Mouse (Mus musculus) spleen, adult 12 weeks (tissue): ENCODE data around the gene Smim23.

ENCODE experiments used
- DNase-seq: peaks from one replicate; pipeline ENCODE4 v3.0.0; 2022; ENCODE audit warnings: low spot score

Smim23 gene

DNA sequence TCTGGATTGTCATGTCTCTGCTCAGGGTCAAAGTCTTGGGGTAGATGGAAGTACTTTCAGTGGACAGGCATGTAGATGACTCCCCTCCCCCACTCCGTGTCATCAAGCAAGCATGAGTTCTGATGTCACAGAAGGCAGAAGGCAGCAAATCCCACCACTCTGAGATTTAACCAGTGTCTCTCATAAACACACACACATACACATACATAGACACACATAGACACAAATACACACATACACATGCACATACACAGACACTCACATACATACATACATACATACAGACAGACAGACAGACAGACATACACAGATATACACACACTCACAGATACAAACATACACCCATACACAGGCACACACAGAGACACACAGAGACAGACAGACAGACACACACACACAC is at the start of gene Smim23:
Gene Smim23, minus strand, starts transcription at position 101 of the 400 bp plus-strand sequence.
- DNase-seq = no peak

- DNase-seq = no peak
Measured at GRCm38 (mm10) chr11:32868619-32869383, 44.4 kb upstream of the Smim23 start.

DNA sequence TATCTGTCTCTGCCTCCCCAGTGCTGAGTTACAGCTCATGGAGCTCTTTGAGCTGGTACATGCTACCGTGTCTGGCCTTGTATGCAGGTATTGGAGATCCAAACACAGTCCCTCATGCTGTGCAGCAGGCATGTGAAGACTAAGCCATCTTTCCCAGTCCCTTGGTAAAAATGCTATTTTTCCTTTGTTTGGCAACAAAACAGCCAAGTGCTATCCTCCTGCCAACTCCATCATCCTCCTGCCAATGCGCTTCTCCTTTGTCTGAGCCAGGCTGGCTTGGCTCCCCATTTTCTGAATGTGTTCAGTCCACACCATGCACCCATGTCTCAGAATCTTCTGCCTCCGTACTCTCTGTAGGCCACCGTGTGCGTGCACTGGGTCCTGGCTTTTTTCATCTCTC is 40.2 kb upstream of the Smim23 start:
- DNase-seq = no peak

- DNase-seq = no peak
Measured at GRCm38 (mm10) chr11:32857418-32857879, 33.0 kb upstream of the Smim23 start.

DNA sequence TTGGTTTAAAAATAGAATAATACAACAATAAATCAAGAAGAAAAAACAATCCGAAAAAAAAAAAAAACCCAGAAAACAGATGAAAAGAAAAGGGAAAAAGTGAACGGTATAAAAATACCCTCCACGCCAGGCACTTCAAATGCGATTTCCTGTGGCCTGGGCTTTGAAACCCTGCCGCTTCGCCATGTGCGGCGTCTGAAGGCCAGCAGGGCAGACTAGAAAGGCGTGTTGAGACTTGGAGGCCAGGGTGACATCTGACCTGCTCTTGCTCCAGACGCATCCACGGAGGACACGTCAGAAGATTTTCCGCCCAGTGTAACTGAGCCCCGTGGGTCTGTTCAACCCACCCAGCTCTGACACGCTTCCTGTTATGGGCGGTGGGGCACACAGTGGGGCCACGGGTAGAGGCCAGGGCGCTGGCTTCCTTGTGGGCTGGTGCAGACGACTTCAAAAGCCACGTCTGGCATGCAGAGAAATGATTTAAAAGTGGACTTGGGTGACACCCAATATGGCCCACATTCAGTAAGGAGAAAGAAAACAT is 22.3 kb upstream of the Smim23 start:
- no peak for DNase-seq

DNA sequence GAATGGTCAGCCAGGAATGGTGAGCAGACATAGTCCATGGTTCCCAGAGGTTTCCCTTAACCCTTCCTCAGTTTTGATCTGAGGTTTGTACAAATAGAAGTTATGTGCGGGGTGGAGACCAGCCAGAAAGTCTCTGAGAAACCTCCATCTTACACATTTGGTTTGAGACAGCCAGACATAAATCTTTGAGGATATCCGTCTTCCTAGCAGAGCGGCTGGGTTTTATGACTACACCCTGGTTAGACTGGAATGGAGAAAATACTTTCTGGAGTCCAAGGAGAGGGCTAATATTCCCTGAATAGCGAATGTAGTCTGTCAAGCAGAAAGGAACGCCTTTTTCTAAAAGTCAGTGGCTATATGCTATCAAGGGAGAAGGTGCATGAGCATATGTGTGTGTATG is 16.8 kb upstream of the Smim23 start:
- DNase-seq = no peak

DNA sequence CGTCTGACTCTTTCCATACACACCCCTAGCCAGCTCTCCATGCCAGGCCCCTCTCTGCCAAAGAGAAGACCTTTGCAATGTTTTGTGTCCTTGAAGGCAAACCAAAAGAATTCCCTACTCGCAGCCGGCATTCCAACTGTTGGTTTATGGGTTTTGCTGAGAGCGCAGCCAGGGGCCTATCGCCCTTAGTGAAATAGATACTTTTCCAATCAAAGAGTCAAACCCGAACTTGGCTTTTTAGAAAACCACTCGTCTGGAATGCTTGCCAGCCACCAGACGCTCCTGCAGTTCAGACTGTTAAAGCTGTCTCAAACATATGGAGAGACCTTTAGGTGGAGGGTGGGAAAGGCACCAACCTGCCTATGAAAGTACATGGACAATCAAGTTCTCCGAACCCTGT is 15.9 kb upstream of the Smim23 start:
- no peak for DNase-seq

- DNase-seq = no peak
Measured at GRCm38 (mm10) chr11:32835022-32835421, 10.6 kb upstream of the Smim23 start.

GRCm38 (mm10) chr11:32834367-32834918 is 10.0 kb upstream of the Smim23 start:
- DNase-seq = no peak

- no peak for DNase-seq
Measured at GRCm38 (mm10) chr11:32817566-32817965, 6.8 kb downstream of the Smim23 start.

- DNase-seq = no peak
Measured at GRCm38 (mm10) chr11:32814286-32814685, 10.1 kb downstream of the Smim23 start.

GRCm38 (mm10) chr11:32809091-32809490 is 15.3 kb downstream of the Smim23 start:
- DNase-seq = no peak

- DNase-seq = no peak
Measured at GRCm38 (mm10) chr11:32805958-32806357, 18.4 kb downstream of the Smim23 start.

- no peak for DNase-seq
Measured at GRCm38 (mm10) chr11:32803658-32804057, 20.7 kb downstream of the Smim23 start.

- no peak for DNase-seq
Measured at GRCm38 (mm10) chr11:32801715-32802114, 22.7 kb downstream of the Smim23 start.

DNA sequence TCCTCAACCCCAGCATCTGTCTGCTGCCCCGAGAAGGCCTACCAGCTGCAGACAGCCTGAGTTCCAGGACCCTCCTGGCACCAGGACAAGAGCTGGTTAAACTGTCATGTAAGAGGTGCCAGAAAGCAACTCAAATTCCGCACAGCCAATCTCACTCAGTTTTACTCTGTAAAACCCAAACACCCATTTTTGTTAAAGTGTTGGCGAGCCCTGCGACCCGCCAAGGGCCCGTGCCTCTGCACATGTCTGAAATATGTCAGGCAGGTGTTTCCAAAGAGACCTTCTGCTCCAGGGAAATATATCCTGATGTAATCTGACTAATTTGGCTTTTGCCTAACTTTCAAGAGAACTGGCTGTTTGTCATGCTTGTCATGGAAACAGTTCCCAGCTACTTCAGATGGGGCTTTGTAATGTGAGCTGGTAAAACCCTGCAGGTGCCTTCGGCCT is 23.5 kb downstream of the Smim23 start:
- DNase-seq = no peak

DNA sequence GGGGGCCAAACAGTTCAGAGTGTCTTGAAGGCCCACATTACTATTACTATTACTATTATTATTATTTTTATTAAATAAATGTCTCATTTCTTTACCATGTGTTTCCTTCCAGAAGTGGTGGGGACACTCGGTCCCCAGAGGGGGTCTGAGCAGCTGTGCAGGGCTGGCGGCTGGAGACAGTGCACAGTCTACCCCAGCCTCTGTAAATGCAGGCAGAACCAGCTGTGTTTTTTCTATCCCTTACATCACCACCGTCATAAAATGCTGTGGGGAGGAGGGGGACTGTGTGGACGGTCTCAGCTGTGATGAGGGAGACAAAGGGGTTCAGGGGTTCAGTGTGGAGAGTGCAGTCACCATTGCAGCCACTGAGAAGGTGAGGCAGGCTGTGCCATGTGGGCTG is 26.0 kb downstream of the Smim23 start:
- DNase-seq = no peak

GRCm38 (mm10) chr11:32794759-32795445 is 29.5 kb downstream of the Smim23 start:
- no peak for DNase-seq

DNA sequence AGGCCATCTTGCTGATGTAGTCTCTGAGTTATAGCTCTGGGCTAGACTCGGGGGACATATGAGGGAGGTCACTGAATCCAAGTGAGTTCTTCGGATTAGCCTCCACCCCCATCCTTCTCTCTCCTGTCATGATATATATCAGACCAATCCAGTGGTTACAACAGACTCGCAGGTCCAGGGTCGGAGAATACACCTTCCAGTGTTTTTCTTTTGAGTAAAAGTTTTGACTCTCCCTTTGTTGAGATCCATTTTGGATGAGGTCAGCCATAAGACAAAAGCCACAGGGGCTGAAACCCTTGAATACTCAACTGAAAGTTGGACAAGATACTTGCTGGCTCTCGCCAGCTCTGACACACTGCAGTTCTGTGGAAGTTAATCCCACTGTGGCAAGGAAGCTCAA is 38.2 kb downstream of the Smim23 start:
- no peak for DNase-seq

GRCm38 (mm10) chr11:32785591-32786147 is 38.7 kb downstream of the Smim23 start:
- DNase-seq = no peak

DNA sequence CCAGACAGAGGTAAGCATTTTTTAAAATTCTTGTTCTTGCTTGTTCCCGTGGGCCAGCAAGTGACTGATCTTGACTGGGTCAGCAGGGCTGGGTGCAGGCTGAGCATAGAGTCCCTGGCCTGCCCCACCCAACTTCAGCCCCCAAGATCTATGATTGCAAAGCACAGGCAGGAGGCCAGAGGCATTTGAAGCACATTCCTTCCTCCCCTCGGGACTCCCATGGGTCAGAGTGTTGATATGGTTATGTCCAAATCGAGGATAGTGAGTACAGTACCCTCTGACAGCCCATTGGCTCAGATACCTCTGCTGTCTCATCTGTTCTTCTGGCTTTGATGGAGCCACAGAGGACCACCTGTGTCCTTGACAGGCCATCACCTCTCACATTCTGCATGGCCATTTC is 41.7 kb downstream of the Smim23 start:
- no peak for DNase-seq

GRCm38 (mm10) chr11:32781633-32782404 is 42.6 kb downstream of the Smim23 start:
- no peak for DNase-seq
